Mouse (Mus musculus): ENCODE results near the gene Ybx1. TPM values are rescaled to one million over a fixed set of nuclear protein-coding genes. Genes with fewer than 3 reads are reported as not detected.

Gene Ybx1
- polyA plus RNA-seq, 1 experiment from 2014 or later = 990 TPM

DNA sequence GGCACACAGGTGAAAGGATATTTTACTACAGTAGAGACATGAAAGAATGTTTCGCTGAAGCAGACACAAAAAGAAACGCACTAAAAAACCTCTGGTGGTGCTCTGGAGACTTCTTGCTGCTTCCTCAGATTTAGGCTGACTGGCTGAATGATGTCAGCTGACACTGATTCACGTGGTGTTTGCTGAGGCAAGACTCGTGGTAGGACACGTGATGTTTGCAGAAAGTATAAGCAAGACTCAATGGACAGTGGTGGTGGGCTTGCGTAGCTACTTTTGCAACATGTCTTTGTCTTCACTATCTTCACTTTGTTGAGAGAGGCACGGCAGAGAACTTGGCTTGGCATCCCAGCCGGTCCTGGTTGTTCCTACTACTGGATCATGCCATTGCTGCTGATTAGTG is 8.9 kb upstream of the Ybx1 start:
- no peaks in the 10 kb centered on the region for H3K9me3 ChIP-seq (ENCODE audit: control insufficient read depth, low read length)
- ATAC-seq (ENCODE audit: low FRiP score, low TSS enrichment) = no peak

DNA sequence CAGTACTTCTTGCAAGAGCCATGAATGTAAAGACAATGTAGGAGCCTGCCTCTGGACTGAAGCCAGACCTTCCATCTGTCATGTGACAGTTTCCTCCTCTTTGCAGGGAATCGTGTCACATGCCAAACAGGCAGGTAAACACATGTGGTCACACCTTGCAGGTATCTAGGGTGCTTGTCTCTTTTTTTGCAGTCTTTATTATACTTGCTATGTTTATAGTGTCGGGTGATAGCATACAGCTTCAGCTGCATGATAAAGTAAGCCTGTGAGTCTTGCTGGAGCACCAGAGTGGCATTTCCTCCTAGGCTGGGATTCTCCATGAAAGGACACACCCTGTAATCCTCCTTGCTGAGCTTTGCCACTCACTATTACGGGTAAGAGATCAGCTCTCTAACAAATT is 7.4 kb upstream of the Ybx1 start:
- no peak overlapping the region for H3K27ac ChIP-seq (replicated peaks; ENCODE audit: low read depth, low read length)
- H3K4me2 ChIP-seq (ENCODE audit: low read length) = no peak overlapping the region
- DNase-seq (no peak), ATAC-seq (ENCODE audit: low FRiP score, low TSS enrichment) (no peak)
- H3K27me3 ChIP-seq (ENCODE audit: control insufficient read depth, insufficient read depth, low read length) = no peaks in the 10 kb centered on the region
- WGBS = 91% methylated on average over 3 of the region's 3 CpGs
- H3K36me3 ChIP-seq (ENCODE audit: control insufficient read depth, insufficient read depth, low read length) = no peaks in the 10 kb centered on the region; the same call in 1 of the 2 replicates
- no peaks in the 10 kb centered on the region for H3K4me1 ChIP-seq (ENCODE audit: control insufficient read depth, insufficient read depth, low read length)
- no peak overlapping the region for H3K4me3 ChIP-seq (replicated peaks; ENCODE audit: low read depth, low read length)
- no peak overlapping the region for H3K9ac ChIP-seq (replicated peaks; ENCODE audit: low read length)
- H3K9me3 ChIP-seq (ENCODE audit: control insufficient read depth, low read length) = no peaks in the 10 kb centered on the region

More for the DNA sequence above, 8.9 kb upstream of the Ybx1 start:
- Histone ChIP-seq H3K4me2 (ENCODE audit: low read length) (no peak overlapping the region), H3K4me3 (replicated peaks; ENCODE audit: low read depth, low read length) (no peak overlapping the region), H3K4me1 (ENCODE audit: control insufficient read depth, insufficient read depth, low read length) (no peaks in the 10 kb centered on the region), H3K36me3 (ENCODE audit: control insufficient read depth, insufficient read depth, low read length) (peaks cover 10% of the 10 kb centered on the region; the same call in 1 of the 2 replicates), H3K27me3 (ENCODE audit: control insufficient read depth, insufficient read depth, low read length) (no peaks in the 10 kb centered on the region), H3K9ac (replicated peaks; ENCODE audit: low read length) (no peak overlapping the region), H3K27ac (replicated peaks; ENCODE audit: low read depth, low read length) (no peak overlapping the region)
- no peak for DNase-seq
- 93% methylated on average over 8 of the region's 8 CpGs for WGBS

DNA sequence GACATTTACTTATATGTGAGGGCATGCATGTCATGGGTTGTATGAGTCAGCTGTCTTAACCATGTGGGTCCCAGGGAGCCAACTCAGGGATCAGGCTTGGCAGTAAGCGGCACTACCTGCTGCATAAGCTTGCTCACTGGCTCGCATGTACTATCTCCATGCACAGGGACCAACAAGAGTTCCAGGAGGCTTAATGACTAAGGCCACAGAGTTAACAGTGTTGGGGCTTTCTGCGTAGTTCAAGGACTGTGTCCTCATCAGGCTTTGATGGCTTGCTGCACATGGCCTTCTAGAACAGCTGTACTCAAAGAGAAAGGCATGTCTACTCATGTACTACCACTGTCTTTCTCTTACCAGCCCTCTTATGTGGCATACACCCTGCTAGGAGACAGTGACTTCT is 6.4 kb upstream of the Ybx1 start:
- no peaks in the 10 kb centered on the region for H3K4me1 ChIP-seq (ENCODE audit: control insufficient read depth, insufficient read depth, low read length)
- H3K4me2 ChIP-seq (ENCODE audit: low read length) = no peak overlapping the region
- no peaks in the 10 kb centered on the region for H3K36me3 ChIP-seq (ENCODE audit: control insufficient read depth, insufficient read depth, low read length)
- H3K27me3 ChIP-seq (ENCODE audit: control insufficient read depth, insufficient read depth, low read length) = no peaks in the 10 kb centered on the region
- no peak for DNase-seq
- H3K9me3 ChIP-seq (ENCODE audit: control insufficient read depth, low read length) = no peaks in the 10 kb centered on the region
- ATAC-seq (ENCODE audit: low FRiP score, low TSS enrichment) = no peak
- WGBS = 98% methylated on average over 3 of the region's 3 CpGs
- no peak overlapping the region for H3K4me3 ChIP-seq (replicated peaks; ENCODE audit: low read depth, low read length)
- H3K27ac ChIP-seq (replicated peaks; ENCODE audit: low read depth, low read length) = no peak overlapping the region
- no peak overlapping the region for H3K9ac ChIP-seq (replicated peaks; ENCODE audit: low read length)

DNA sequence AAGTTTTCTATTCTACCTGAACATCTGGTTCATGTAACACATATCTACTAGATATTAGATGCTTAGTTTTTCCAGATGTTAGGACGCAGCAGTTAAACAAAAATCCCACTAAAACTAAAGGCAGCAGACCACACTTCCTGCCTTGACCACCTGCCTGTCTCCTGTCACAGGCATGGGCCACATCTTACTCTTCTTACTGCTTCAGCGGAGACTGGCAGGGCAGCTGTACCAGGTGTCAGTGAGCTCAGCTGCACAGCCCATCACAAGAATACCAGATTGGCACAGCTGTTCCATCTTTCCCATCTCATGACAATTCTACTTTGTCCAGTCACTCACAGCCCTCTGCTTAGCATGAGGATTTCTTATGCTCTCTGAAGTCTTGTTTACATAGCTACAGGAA is 3.0 kb upstream of the Ybx1 start:
- no peak overlapping the region for H3K4me2 ChIP-seq (ENCODE audit: low read length)
- H3K9ac ChIP-seq (replicated peaks; ENCODE audit: low read length) = no peak overlapping the region
- H3K4me3 ChIP-seq (replicated peaks; ENCODE audit: low read depth, low read length) = no peak overlapping the region
- no peaks in the 10 kb centered on the region for H3K27me3 ChIP-seq (ENCODE audit: control insufficient read depth, insufficient read depth, low read length)
- H3K4me1 ChIP-seq (ENCODE audit: control insufficient read depth, insufficient read depth, low read length) = no peaks in the 10 kb centered on the region
- ATAC-seq (ENCODE audit: low FRiP score, low TSS enrichment) (no peak), DNase-seq (no peak)
- no peaks in the 10 kb centered on the region for H3K36me3 ChIP-seq (ENCODE audit: control insufficient read depth, insufficient read depth, low read length)
- H3K9me3 ChIP-seq (ENCODE audit: control insufficient read depth, low read length) = no peaks in the 10 kb centered on the region
- no peak overlapping the region for H3K27ac ChIP-seq (replicated peaks; ENCODE audit: low read depth, low read length)
- WGBS = 95% methylated on average over 2 of the region's 2 CpGs

DNA sequence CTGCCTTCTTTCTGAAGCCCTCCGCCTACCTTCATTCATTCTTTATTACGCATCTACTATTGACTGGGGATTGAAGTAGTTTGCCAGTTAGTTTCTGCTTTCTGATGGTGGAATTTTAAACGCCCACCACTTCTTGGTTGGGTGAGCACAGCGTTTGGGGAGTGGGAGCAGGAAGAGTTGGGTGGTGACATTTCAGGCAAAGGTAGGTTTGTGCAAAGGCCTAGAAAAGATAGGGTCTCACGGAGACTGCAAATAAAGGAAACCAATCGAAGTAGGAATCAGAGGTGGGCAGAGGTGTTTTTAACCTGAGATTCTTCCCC is 690 bp upstream of the Ybx1 start:
- Histone ChIP-seq H3K4me2 (ENCODE audit: low read length) (peak overlapping the region; percentile 65), H3K36me3 (ENCODE audit: control insufficient read depth, insufficient read depth, low read length) (peaks cover 6% of the 10 kb centered on the region; the same call in 1 of the 2 replicates), H3K9me3 (ENCODE audit: control insufficient read depth, low read length) (no peaks in the 10 kb centered on the region), H3K27me3 (ENCODE audit: control insufficient read depth, insufficient read depth, low read length) (no peaks in the 10 kb centered on the region), H3K4me1 (ENCODE audit: control insufficient read depth, insufficient read depth, low read length) (peaks cover 14% of the 10 kb centered on the region), H3K27ac (replicated peaks; ENCODE audit: low read depth, low read length) (peak overlapping the region; percentile 93), H3K4me3 (replicated peaks; ENCODE audit: low read depth, low read length) (peak overlapping the region; percentile 93), H3K9ac (replicated peaks; ENCODE audit: low read length) (peak overlapping the region; percentile 74)
- ATAC-seq (ENCODE audit: low FRiP score, low TSS enrichment) = no peak
- WGBS = 6% methylated on average over 6 of the region's 6 CpGs
- no peak for DNase-seq

DNA sequence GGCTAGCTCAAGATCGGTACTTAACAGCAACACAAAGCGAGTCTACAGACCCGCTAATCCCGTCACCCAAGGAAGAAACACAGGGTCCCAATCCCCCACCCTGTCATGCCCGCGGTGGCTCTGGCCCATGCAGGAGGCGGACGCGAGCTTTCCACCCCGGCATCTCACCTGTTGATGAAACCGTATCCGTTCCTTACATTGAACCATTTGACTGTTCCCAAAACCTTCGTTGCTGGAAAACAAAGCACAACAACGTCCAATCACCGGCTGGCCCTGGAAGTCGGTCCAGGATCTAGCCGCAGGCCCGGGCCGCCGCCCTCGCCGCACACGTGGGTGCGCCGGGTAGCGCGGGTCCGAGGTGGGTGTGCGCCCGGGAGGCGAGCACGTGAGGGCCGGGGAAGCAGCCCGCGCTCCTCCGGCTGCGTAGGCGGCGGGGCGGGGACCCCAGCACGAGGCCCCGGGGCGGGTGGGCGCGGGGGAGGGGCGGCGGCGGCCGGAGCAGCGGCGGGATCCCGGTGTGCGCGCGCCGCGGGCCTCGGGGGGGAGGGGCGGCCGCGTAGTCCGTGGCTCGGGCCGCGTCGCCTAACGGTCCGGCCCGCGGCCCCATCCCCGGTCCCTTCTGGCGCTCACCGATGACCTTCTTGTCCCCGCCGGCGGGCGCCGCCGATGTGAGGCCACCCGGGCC is 688 bp downstream of the Ybx1 start:
- ATAC-seq (ENCODE audit: low FRiP score, low TSS enrichment) (peak; percentile 18), DNase-seq (peak; percentile 56)
- Histone ChIP-seq H3K4me1 (ENCODE audit: control insufficient read depth, insufficient read depth, low read length) (peaks cover 17% of the 10 kb centered on the region), H3K4me3 (replicated peaks; ENCODE audit: low read depth, low read length) (peak overlapping the region; percentile 93), H3K36me3 (ENCODE audit: control insufficient read depth, insufficient read depth, low read length) (peaks cover 8% of the 10 kb centered on the region; the same call in 1 of the 2 replicates), H3K9me3 (ENCODE audit: control insufficient read depth, low read length) (no peaks in the 10 kb centered on the region), H3K27me3 (ENCODE audit: control insufficient read depth, insufficient read depth, low read length) (no peaks in the 10 kb centered on the region), H3K4me2 (ENCODE audit: low read length) (peak overlapping the region; percentile 72), H3K27ac (replicated peaks; ENCODE audit: low read depth, low read length) (peak overlapping the region; percentile 87), H3K9ac (replicated peaks; ENCODE audit: low read length) (peak overlapping the region; percentile 85)
- under 1% methylated on average over 55 of the region's 80 CpGs for whole genome bisulfite sequencing

DNA sequence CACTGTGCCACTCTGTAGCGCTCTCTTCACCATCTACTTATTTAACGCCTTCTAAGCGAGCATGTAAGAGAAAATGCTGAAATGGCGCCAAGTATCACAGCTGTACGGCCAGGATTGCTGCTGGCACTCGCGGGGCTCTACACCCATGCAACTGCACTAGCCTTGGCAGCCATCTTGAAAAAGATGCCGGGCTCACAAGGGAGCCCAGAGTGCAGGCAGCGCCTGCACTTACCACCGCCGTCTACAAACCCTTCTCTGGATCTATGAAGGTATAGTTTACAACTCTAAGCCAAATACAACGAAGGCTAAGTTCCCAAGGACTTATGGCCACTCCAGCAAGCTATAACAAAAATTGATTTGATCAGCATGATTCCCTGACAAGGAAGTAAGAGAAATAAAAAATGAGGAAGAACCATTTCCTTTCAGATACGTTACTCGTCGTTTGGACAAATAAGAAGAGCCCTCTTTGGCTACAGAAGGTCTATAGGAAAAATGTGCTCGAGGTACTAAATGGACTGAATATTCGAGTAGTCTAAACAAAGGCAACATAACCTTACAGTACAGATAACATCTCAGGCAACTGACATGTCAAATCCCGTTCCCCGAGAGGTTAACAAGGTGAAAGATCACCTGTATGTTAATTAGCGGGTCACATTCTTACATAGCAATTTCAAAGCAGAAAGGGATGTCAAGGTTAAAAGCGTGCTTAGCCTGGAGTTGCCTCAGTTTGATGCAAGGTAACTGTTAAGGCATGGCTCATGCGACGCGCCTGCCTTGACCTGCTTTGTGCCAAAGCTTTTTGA is 1.4 kb downstream of the Ybx1 start:
- Histone ChIP-seq H3K4me1 (ENCODE audit: control insufficient read depth, insufficient read depth, low read length) (peaks cover 17% of the 10 kb centered on the region), H3K27me3 (ENCODE audit: control insufficient read depth, insufficient read depth, low read length) (no peaks in the 10 kb centered on the region), H3K4me2 (ENCODE audit: low read length) (peak overlapping the region; percentile 72), H3K27ac (replicated peaks; ENCODE audit: low read depth, low read length) (peak overlapping the region; percentile 87), H3K36me3 (ENCODE audit: control insufficient read depth, insufficient read depth, low read length) (peaks cover 8% of the 10 kb centered on the region; the same call in 1 of the 2 replicates), H3K4me3 (replicated peaks; ENCODE audit: low read depth, low read length) (peak overlapping the region; percentile 93), H3K9ac (replicated peaks; ENCODE audit: low read length) (peak overlapping the region; percentile 85), H3K9me3 (ENCODE audit: control insufficient read depth, low read length) (no peaks in the 10 kb centered on the region)
- 1% methylated on average over 24 of the region's 24 CpGs for WGBS
- DNase-seq (peak; percentile 81), ATAC-seq (ENCODE audit: low FRiP score, low TSS enrichment) (no peak)

DNA sequence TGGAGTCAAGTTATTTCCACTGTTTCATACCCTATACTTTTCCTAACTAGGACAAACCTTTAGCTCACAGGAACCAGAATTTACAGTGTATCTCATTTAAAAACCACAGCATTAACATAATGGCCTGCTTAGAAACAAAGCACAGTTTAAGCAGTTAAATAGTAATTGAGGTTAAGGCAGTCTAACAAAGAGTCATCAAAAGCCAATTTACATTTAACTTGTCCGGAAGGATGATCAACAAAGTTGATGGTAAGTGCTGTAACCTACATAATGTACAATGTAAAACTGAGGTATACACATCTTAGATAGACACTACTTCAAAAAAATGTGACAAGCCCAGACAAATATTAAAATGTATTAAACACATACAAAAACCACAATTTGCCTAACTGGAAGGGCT is 2.5 kb downstream of the Ybx1 start:
- H3K36me3 ChIP-seq (ENCODE audit: control insufficient read depth, insufficient read depth, low read length) = peaks cover 8% of the 10 kb centered on the region; the same call in 1 of the 2 replicates
- H3K27ac ChIP-seq (replicated peaks; ENCODE audit: low read depth, low read length) = no peak overlapping the region
- H3K9me3 ChIP-seq (ENCODE audit: control insufficient read depth, low read length) = no peaks in the 10 kb centered on the region
- 91% methylated on average over 1 of the region's 1 CpGs for WGBS
- H3K4me3 ChIP-seq (replicated peaks; ENCODE audit: low read depth, low read length) = peak overlapping the region; percentile 93
- no peak for ATAC-seq (ENCODE audit: low FRiP score, low TSS enrichment)
- no peaks in the 10 kb centered on the region for H3K27me3 ChIP-seq (ENCODE audit: control insufficient read depth, insufficient read depth, low read length)
- DNase-seq = no peak
- H3K4me1 ChIP-seq (ENCODE audit: control insufficient read depth, insufficient read depth, low read length) = peaks cover 19% of the 10 kb centered on the region
- H3K4me2 ChIP-seq (ENCODE audit: low read length) = peak overlapping the region; percentile 72
- H3K9ac ChIP-seq (replicated peaks; ENCODE audit: low read length) = peak overlapping the region; percentile 85; the same call in 1 of the 2 replicates
